Comparison of ENCODE assay signal across 18 mouse cellular contexts in the genomic region with DNA sequence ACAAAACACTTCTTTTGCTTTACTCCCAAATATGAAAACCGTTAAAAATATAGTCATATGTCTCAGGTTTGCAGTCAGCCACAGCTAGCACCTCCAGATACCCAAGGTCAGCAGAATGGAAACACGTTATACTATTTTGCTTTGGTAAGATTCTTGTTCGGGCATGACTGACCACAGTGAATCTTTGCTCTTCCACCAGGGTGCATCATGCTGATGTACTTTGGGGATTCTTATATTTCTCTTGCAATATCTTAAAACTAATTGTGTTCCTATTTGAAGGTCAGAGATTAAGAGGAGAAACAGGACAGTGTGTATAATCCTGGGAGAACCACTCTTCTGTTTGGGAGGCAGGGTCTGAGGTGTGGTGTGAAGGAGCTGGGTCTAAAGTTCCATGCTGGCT.
"Had no signal": no experiment of that assay in that cellular context is flagged by ENCODE, and none has a peak within 500 bp of the region (broad histone marks: within the 10 kb centered on the region; RNA-seq: fewer than 3 reads in every experiment).

No protein-coding gene starts in this region.

- H3K4me3 ChIP-seq: midbrain, embryonic 10.5 days; midbrain, embryonic 12.5 days; myocyte; neural tube, embryonic 13.5 days; neural tube, embryonic 15.5 days had no signal

- H3K4me1 ChIP-seq: midbrain, embryonic 10.5 days; midbrain, embryonic 12.5 days; neural tube, embryonic 15.5 days had no signal

- H3K4me2 ChIP-seq: lung, embryonic 14.5 days; midbrain, embryonic 12.5 days; neural tube, embryonic 13.5 days; neural tube, embryonic 15.5 days had no signal

- H3K27ac ChIP-seq: midbrain, embryonic 10.5 days; midbrain, embryonic 12.5 days; neural tube, embryonic 13.5 days; neural tube, embryonic 15.5 days had no signal

- H3K9me3 ChIP-seq: midbrain, embryonic 10.5 days; midbrain, embryonic 12.5 days; neural tube, embryonic 13.5 days; neural tube, embryonic 15.5 days had no signal

- DNase-seq: lung, adult 18-20 months; lung, embryonic 14.5 days; lung, postnatal 10 days; lung, postnatal 4 days; midbrain, embryonic 14.5 days; retina, postnatal 1 day; right cerebral cortex, adult 18-20 months; right cerebral cortex, postnatal 25 days; right cerebral cortex, postnatal 4 days; spleen, adult 18-20 months; thymus, adult 18-20 months; thymus, postnatal 14 days; thymus, postnatal 36 days had no signal

- H3K9ac ChIP-seq: lung, embryonic 14.5 days; midbrain, embryonic 12.5 days; neural tube, embryonic 13.5 days; neural tube, embryonic 15.5 days had no signal

- H3K36me3 ChIP-seq: midbrain, embryonic 10.5 days; midbrain, embryonic 12.5 days; neural tube, embryonic 13.5 days; neural tube, embryonic 15.5 days had no signal

- H3K27me3 ChIP-seq: midbrain, embryonic 12.5 days; neural tube, embryonic 13.5 days; neural tube, embryonic 15.5 days had no signal
